Mouse (Mus musculus) T-helper 1 cell (primary cell): ENCODE measurements around the gene Cyp2c54.
"Not testable (repeated sequence)": the region's sequence is repeated elsewhere in the genome, so short reads cannot be mapped to it uniquely, and the experiment has no call there.

Source experiments
- in situ Hi-C: fragments of 300-600 bp; cut with MboI, MseI; formaldehyde crosslinking; loops from one replicate; pipeline ENCODE4 v1.15.1; 2025; ENCODE audit warnings: high pct_unique_total_duplicates

Cyp2c54 gene

DNA sequence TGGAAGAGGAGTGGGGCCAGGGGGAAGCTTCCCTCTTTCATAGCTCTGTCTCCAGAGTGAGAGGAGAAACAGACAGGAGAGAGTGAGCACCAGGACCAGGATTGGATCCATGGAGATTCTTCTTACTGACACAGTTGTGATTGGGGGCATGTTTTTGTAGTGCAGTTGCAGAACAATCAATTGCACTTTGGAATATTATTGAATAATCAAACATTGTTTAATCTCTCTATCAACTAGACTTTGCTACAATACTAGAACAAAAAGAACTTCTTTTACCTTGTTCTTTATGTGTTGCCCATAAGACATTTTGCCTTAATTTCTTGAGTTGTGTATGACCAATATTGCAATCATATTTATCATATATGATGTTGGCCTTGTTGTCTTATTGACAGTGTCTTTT, at the start of gene Cyp2c54:
Cyp2c54 (minus strand) TSS at position 127 of the 400 bp plus-strand sequence.
- in situ Hi-C loops, result no loop called here

DNA sequence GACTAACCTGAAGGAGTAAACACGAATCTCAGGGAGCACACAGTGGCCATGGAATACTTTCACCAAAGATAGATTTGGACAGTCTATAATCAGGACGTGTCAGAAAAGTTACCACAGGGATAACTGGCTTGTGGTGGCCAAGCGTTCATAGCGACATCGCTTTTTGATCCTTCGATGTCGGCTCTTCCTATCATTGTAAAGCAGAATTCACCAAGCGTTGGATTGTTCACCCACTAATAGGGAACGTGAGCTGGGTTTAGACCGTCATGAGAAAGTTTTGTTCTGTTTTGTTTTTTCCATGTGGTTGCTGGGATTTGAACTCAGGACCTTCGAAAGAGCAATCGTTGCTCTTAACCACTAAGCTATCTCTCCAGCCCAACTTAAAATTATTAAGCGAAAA, 46.0 kb upstream of the Cyp2c54 start:
- in situ Hi-C loops, result loop anchor here (5.0 kb wide), 1 partner anchor 1237 kb away; no protein-coding TSS in a partner anchor

DNA sequence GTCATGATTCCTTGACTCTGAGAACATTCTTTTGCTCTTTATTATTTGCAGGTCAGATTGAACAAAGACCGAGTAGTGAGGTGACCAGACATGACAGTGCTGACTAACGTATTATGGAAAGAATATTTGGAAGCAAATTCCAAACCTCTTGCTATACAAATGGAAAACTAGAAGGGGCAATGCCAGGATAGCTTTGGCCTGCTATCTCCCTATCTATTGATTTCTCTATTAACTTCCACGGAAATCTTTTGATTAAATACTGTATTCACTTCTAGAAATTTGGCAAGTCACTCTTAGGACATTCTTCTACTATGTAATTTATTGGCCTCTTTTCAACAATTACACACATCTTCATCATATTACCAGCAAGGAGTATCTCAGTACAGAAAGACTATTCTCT, 17.5 kb upstream of the Cyp2c54 start:
- in situ Hi-C loops, result no loop called here

DNA sequence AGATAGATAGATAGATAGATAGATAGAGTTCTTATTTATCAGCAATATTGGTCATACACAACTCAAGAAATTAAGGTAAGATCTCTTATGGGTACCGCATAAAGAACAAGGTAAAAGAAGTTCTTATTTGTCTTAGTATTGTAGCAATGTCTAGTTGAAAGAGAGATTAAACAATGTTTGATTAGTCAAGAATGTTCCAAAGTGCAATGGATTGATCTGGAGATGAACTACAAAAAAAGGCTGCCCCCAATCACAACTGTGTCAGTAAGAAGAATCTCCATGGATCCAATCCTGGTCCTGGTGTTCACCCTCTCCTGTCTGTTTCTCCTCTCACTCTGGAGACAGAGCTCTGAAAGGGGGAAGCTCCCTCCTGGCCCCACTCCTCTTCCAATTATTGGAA, 15.8 kb upstream of the Cyp2c54 start, which contains the start of gene Cyp2c50:
Cyp2c50 (plus strand) TSS at position 268 of the 400 bp plus-strand sequence.
- in situ Hi-C loops, result not testable (repeated sequence)

DNA sequence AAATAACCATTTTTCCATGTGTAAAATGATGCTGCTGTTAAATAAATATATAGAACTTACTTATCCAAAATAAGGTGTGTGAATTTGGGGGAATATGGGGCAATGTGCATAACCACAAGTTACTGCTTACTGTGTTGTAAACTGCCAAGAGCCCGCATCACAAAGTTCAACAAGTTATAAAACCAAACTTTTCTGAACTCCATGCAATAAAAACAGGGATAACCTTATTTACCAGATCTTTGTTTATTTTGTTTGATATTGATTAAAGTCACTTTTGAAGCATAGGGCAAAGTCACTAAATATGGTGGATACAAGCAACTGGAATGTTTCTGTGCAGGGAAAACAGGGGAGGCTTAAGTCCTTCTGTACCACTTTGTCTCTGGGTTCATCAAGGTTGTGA, 14.8 kb upstream of the Cyp2c54 start:
- in situ Hi-C loops, result no loop called here

DNA sequence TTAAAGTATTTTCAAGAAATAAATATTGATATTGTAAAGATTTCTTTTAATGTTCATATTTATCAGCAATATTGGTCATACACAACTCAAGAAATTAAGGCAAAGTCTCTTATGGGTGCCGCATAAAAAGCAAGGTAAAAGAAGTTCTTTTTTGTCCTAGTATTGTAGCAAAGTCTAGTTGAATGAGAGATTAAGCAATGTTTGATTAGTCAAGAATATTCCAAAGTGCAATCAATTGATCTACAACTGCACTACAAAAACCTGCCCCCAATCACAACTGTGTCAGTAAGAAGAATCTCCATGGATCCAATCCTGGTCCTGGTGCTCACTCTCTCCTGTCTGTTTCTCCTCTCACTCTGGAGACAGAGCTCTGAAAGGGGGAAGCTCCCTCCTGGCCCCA, 81.5 kb downstream of the Cyp2c54 start, which contains the start of gene Cyp2c37:
Cyp2c37 (plus strand) TSS at position 285 of the 400 bp plus-strand sequence.
- in situ Hi-C loops, result not testable (repeated sequence)

DNA sequence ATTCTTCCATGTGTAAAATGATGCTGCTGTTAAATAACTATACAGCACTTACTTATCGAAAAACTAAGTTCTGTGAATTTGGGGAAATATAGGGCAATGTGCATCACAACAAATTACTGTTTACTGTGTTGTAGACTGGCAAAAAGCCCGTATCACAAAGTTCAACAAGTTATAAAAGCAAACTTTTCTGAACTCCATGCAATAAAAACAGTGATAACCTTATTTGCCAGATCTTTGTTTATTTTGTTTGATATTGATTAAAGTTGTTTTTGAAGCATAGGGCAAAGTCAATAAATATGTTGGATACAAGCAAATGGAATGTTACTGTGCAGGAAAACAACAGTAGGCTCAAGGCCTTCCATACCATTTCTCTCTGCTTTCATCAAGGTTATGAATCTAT, 84.2 kb downstream of the Cyp2c54 start:
- in situ Hi-C loops, result no loop called here
